Mouse (Mus musculus) monocyte, adult 59 days (primary cell): Measurements from ENCODE around the gene Chka. TPM values are rescaled to one million over a fixed set of nuclear protein-coding genes. Genes with fewer than 3 reads are reported as not detected.

Source experiments
- total RNA-seq, 2 experiments: library from RNA; stranded (reverse); gene quantifications; one replicate each; pipeline ENCODE4 v1.2.4; 2023

Gene Chka
- 10 to 100 TPM; 72.2 to 84.5 TPM for total RNA-seq

GRCm38 (mm10) chr19:3851502-3851962 lies at the start of gene Chka:
Gene Chka, plus strand, starts transcription at chr19:3851773.

GRCm38 (mm10) chr19:3906795-3907786 lies 55.5 kb downstream of the Chka start, which contains the start of gene Tcirg1:
Gene Tcirg1, minus strand, starts transcription at chr19:3907133.

DNA sequence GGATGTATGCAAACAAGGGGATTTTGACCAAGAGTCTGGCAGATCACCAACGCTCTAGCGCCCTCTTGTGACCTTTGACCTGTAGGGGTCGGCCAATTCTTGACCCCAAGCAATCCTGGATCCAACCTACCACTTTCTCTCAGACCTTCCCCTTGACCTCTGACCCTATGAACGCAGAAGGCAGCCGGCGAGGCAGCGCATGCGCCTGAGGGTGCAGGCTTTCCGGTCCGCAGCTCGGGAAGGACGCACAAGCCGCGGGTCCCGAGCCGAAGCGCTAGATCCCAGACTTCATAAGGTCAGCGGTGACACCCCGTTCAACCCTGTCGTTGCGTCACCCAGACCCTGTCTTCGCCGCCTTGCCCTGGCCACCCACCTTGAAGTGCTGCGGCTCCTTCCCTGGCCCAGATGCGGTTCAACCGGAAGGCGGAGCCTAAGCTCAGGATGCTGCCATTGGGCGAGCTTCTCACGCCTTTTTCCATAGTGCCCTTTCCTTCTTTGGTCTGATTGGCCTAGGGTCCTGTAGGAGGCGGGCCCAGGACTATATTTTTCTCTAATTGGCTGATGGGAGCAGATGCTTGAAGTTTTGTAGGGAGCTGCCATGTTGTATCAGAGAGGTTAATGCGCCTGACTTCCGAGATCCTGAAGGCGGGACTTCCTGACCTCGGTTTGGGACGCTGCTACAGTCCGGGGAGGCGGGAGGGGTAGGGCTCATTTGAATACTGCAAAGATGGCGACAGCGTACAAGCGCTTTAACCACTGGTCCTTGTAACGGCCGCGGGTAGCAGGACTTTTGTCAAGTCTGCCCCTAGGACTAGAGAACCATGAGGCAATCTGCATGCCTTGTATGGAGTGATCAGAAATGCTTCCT lies 61.0 kb downstream of the Chka start, which contains the start of gene Ndufs8:
Gene Ndufs8, minus strand, starts transcription at position 438 of the 868 bp plus-strand sequence.

GRCm38 (mm10) chr19:3929211-3929941 lies 77.8 kb downstream of the Chka start, which contains the start of gene Aldh3b1:
Gene Aldh3b1, minus strand, starts transcription at chr19:3929808.

GRCm38 (mm10) chr19:3935032-3935895 lies 83.7 kb downstream of the Chka start, which contains the start of gene Unc93b1:
Gene Unc93b1, plus strand, starts transcription at chr19:3935186.

Other genes starting within 250 kb of the Chka start
- gene Lrp5, start 165.2 kb upstream of the Chka start, total RNA-seq: 10 to 100 TPM; 74.0 to 79.6 TPM
- 10 to 100 TPM in 1 of 2 experiments, 1 to 10 TPM in 1; 9.4 to 10.4 TPM for gene 1810055G02Rik, start 143.5 kb upstream of the Chka start, total RNA-seq
- gene Kmt5b, start 84.4 kb upstream of the Chka start, total RNA-seq: 10 to 100 TPM; 80.3 to 96.8 TPM
- 100 to 1,000 TPM; 482 to 489 TPM for gene Tcirg1, start 55.4 kb downstream of the Chka start, total RNA-seq
- gene Ndufs8, start 61.0 kb downstream of the Chka start, total RNA-seq: 10 to 100 TPM; 86.9 to 96.9 TPM
- gene Aldh3b1, start 78.0 kb downstream of the Chka start, total RNA-seq: 10 to 100 TPM; 87.1 to 88.5 TPM
- gene Unc93b1, start 83.4 kb downstream of the Chka start, total RNA-seq: 100 to 1,000 TPM; 733 to 761 TPM
- gene Aldh3b3, start 106.9 kb downstream of the Chka start, total RNA-seq: under 1 TPM; 0.33 to 0.52 TPM
- 1 to 10 TPM; 4.2 to 6.3 TPM for gene Aldh3b2, start 120.6 kb downstream of the Chka start, total RNA-seq
- gene Acy3, start 134.8 kb downstream of the Chka start, total RNA-seq: not detected
- gene Tbx10, start 141.0 kb downstream of the Chka start, total RNA-seq: not detected
- gene Nudt8, start 148.8 kb downstream of the Chka start, total RNA-seq: 10 to 100 TPM in 1 of 2 experiments, 1 to 10 TPM in 1; 8.0 to 14.1 TPM
- gene Gm49405, start 148.9 kb downstream of the Chka start, total RNA-seq: 1 to 10 TPM; 1.5 to 1.6 TPM
- 1 to 10 TPM; 2.5 to 4.8 TPM for gene Doc2g, start 151.5 kb downstream of the Chka start, total RNA-seq
- 10 to 100 TPM; 58.0 to 65.5 TPM for gene Ndufv1, start 161.0 kb downstream of the Chka start, total RNA-seq
- 100 to 1,000 TPM; 150 to 173 TPM for gene Gstp1, start 186.2 kb downstream of the Chka start, total RNA-seq
- 10 to 100 TPM; 15.3 to 58.8 TPM for gene Gstp2, start 194.2 kb downstream of the Chka start, total RNA-seq
- 1 to 10 TPM; 6.8 to 7.6 TPM for gene Gstp3, start 207.8 kb downstream of the Chka start, total RNA-seq
- not detected for gene Cabp2, start 229.8 kb downstream of the Chka start, total RNA-seq
- 100 to 1,000 TPM; 250 to 306 TPM for gene Cdk2ap2, start 245.4 kb downstream of the Chka start, total RNA-seq
- 100 to 1,000 TPM; 399 to 422 TPM for gene Pitpnm1, start 248.2 kb downstream of the Chka start, total RNA-seq